Mouse (Mus musculus) v-Abl transformed pro-B cells (cell line): ENCODE data around the gene Rpl15.
"Not testable (repeated sequence)": the region's sequence is repeated elsewhere in the genome, so short reads cannot be mapped to it uniquely, and the experiment has no call there.

Experiments used
- in situ Hi-C, 2 experiments: fragments of 400-800 bp; cut with MboI; formaldehyde crosslinking; loops; one replicate each; pipeline ENCODE4 v1.15.1; 2025; ENCODE audit not compliant: unreplicated experiment in 2 of 2

Gene Rpl15

GRCm38 (mm10) chr14:18263427-18263826, 7.8 kb downstream of the Rpl15 start:
- in situ Hi-C loops = no loop called here

GRCm38 (mm10) chr14:18261203-18261602, 10.0 kb downstream of the Rpl15 start:
- in situ Hi-C loops = no loop called here

GRCm38 (mm10) chr14:18242638-18243130, 28.5 kb downstream of the Rpl15 start:
- in situ Hi-C loops = no loop called here

GRCm38 (mm10) chr14:18241786-18242185, 29.4 kb downstream of the Rpl15 start:
- in situ Hi-C loops = no loop called here

- in situ Hi-C loops = no loop called here
These were observed 31.1 kb downstream of the Rpl15 start for GRCm38 (mm10) chr14:18240132-18240531.

GRCm38 (mm10) chr14:18238750-18239731, 32.1 kb downstream of the Rpl15 start, which contains the start of gene Nr1d2:
Gene Nr1d2, minus strand, starts transcription at chr14:18239127.
- in situ Hi-C loops = loop anchor here in 1 of 2 experiments (5.0 kb wide), 1 partner anchor 33 kb away; the partner anchor contains the start of genes Nkiras1 and Rpl15

- in situ Hi-C loops = loop anchor here in 1 of 2 experiments (5.0 kb wide), 1 partner anchor 34 kb away; the partner anchor contains the start of genes Nkiras1 and Rpl15
These were observed 33.0 kb downstream of the Rpl15 start for GRCm38 (mm10) chr14:18238131-18238749.

GRCm38 (mm10) chr14:18237381-18237780, 33.8 kb downstream of the Rpl15 start:
- in situ Hi-C loops = loop anchor here in 1 of 2 experiments (5.0 kb wide), 1 partner anchor 35 kb away; the partner anchor contains the start of genes Nkiras1 and Rpl15

GRCm38 (mm10) chr14:18236496-18237235, 34.5 kb downstream of the Rpl15 start:
- in situ Hi-C loops = loop anchor here in 1 of 2 experiments (5.0 kb wide), 1 partner anchor 36 kb away; the partner anchor contains the start of genes Nkiras1 and Rpl15

GRCm38 (mm10) chr14:18233981-18234960, 36.9 kb downstream of the Rpl15 start:
- in situ Hi-C loops = no loop called here

- in situ Hi-C loops = no loop called here
These were observed 38.1 kb downstream of the Rpl15 start for GRCm38 (mm10) chr14:18233076-18233475.

GRCm38 (mm10) chr14:18231866-18232265, 39.3 kb downstream of the Rpl15 start:
- in situ Hi-C loops = not testable (repeated sequence)

GRCm38 (mm10) chr14:18229751-18230150, 41.4 kb downstream of the Rpl15 start:
- in situ Hi-C loops = not testable (repeated sequence)

GRCm38 (mm10) chr14:18226181-18226580, 45.0 kb downstream of the Rpl15 start:
- in situ Hi-C loops = not testable (repeated sequence)

GRCm38 (mm10) chr14:18225431-18225830, 45.8 kb downstream of the Rpl15 start:
- in situ Hi-C loops = not testable (repeated sequence)

- in situ Hi-C loops = loop anchor here (25.0 kb wide), 2 partner anchors 790 to 815 kb away; no protein-coding TSS in a partner anchor
These were observed 49.2 kb downstream of the Rpl15 start for GRCm38 (mm10) chr14:18221977-18222376.
